Mouse (Mus musculus) gastrocnemius, postnatal 4 days (tissue): ENCODE measurements around the gene Chd3. TPM values are rescaled to one million over a fixed set of nuclear protein-coding genes. Genes with fewer than 3 reads are reported as not detected.

ENCODE experiments used
- DNase-seq, 2 experiments: peaks; one replicate each; pipeline ENCODE4 v3.0.0; 2021 to 2022; ENCODE audit warnings: low spot score in 2 of 2, mixed read lengths in 2 of 2
- long read RNA-seq, 2 experiments: library from polyadenylated mRNA; stranded (forward); transcript quantifications; one replicate each; pipeline ENCODE4 v2.0.0; 2021
- total RNA-seq, 2 experiments: library from RNA; stranded (reverse); gene quantifications; 2 replicates each; pipeline ENCODE4 v1.2.3; 2021

The Chd3 gene
- total RNA-seq: 10 to 100 TPM; 73.0 to 80.8 TPM
- long read RNA-seq, experiment 1, partial matches to known transcripts: 13 of 22 reads
- long read RNA-seq, experiment 1, other reads (novel, unspliced or antisense): 8 of 22 reads
- long read RNA-seq, experiment 2, partial matches to known transcripts: 19 of 28 reads
- long read RNA-seq, experiment 2, other reads (novel, unspliced or antisense): 6 of 28 reads

DNA sequence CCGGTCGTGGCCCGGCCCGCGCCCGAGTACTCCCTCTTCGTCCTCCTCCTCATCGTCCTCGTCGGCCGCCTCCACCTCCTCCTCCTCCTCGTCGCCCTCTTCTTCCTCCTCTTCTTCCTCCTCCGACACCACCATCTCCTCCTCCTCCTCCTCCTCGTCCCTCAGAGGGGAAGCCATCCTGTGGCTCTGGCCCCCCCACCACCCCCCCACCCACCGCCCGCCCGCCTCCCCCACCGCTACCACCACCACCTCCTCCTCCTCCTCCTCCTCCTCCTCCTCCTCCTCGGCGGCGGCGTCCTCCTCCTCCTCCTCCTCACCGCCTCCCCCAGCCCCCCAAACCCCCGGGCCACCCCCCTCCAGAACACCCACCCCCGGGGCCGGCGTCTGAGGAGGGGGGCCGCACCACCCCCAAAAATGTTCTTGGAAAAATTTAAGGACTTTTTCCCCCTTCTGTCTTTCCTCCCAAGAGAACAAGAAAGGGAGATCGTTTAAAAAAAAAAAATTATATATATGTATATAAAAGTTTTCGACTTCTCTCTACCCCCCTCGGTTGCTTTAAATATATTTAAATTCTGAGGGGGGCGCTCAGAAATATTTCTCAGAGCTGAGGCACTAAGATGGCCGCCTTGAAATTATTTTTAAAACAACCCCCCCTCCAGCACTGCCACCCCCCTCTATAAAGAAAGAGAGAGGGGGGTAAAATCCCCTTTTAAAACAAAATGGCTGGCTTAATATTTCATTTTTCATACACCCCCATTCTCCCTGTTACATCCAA is at the start of gene Chd3:
TSS of gene Chd3 (minus strand) at position 192 of the 775 bp plus-strand sequence.
- no peak for DNase-seq

DNA sequence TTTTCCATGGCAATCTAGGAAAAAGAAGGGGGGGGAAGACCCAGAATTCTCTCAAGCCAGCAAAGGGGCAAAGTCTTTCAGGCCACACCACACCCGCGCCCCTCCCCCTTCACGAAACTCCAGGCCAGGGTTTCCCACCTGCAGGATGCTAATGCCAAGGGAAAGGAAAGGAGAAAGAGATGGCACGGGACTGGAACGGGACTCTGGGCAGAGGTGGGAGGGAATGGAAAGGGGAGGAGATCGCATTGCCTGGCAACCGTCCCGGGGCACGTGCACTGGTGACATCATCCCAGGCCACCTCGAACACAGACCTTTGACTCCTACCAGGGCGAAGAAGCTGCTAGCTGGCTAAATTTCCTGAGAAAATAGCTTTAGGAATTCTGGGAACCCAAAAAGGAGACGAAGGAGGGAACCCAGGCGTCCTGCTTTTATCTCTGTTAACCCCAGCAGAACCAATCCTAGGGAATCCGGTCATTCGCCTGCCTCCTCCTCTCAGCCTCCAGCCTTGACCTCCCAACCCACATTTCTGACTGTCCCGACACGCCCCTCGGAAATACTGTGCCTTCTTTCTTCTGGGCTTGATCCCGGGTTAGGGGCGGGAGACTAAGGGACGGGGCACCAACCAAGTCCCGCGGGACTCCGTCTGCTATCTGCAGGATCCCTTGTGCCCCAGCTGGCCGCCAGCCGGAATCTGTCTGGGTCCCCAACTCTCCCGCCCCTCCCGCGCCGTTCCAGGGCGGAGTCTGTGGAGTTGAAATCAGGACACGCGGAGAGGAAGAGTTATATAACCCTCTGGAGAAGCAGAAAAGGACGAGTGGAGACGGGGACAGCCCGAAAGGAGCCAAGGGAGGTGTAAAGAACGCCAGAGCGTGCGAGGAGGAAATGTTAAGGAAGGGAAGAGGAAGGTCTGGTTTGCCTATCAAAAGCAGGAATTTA is 48.5 kb upstream of the Chd3 start:
- peak; percentile 97 to 98 for DNase-seq

DNA sequence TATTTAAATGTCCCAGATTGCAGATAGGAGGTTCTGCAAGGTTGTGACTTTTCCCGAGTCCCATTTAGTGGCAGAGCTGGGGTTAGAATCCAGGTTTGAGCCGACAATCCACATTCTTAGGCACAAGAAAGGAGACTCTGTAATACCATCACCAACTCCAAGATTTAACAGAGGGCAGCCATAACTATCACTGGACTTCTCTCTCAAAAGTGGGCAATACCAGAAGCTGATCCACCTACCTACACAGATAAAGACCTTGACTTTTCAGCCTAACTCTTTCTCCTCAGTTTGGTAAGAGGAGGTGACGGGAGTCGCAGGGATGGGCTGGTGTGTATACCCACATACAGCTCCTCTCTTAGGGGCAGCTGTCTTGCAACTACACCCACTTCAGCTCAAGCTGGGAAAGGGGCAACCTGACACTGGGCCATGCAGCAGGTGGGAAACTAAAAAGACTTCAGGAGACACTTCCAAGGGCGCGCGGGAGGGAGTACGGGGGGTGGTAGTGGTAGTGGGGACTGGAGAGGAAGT is 47.8 kb upstream of the Chd3 start:
- DNase-seq: peak in 1 of 2 experiments; percentile 41

DNA sequence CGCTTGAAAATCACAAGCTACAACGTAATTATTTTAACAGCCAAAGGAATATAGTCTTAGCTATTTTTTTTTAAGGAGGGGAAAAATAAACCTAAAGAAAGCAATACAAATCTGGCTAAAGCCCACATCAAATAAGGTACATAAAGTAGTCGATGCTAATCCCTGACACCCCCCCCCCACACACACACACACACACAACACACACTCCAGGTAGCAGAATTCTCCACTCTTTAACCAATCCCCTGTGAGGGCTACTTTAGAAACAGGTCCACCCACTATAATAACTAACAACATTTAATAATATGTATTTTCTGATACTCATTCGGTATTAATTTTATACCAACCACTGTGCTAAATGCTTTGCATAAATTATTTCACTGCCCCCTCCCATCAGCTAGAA is 47.3 kb upstream of the Chd3 start:
- no peak for DNase-seq

DNA sequence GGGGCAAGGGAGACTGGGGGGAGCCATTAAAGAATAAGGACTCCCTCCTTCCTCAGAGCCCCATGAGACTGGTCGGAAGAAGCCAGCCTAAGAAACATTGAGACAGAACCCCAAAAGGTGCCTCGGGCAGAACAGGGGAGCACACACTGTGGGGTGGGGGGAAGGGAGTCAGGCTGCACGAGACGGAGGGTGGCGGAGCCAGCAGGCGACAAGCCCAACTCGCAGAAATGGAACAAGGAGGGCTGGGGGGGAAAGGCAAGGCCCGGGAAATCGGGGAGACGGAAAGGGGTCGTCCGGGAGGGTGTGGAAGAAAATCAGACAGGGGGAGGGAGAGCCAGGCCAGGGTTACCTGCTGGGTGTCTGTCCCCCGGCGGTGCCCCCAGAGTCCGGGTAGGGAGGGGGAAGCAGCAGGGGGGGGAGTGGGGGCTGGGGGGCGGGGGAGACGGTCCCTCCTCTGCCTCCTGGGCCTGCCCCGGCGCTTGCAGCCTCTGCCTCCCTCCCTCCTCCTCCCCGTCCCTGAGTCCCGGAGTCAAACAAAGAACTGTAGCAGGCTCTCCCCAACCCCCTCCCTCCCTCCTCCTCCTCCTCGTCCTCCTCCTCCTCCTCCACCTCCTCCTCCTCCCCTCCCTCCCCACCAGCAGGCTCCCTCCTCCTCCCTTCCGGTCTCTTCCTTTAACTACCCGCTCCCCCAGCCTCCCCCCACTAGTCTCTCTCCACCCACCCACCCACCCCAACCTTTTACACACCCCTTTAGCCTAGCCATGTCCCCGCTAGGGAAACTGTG is 46.7 kb upstream of the Chd3 start:
- DNase-seq: peak in 1 of 2 experiments; percentile 66

DNA sequence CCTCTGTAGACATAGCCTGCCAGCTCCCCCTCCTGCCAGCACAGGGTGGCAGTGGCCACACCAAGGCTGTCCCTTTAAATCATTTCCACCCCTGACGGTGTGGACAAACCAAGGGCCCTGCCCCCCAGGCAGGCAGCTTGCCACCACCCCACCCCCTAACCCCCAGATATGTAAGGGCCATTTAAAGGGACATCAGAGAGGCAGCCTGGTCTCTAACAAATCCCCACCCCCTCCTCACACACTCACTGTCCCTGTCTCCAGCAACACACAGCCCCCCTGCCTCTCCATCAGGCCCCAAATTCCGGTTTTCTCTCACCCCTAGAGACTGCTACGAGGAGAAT is 46.1 kb upstream of the Chd3 start:
- peak in 1 of 2 experiments; percentile 68 for DNase-seq

DNA sequence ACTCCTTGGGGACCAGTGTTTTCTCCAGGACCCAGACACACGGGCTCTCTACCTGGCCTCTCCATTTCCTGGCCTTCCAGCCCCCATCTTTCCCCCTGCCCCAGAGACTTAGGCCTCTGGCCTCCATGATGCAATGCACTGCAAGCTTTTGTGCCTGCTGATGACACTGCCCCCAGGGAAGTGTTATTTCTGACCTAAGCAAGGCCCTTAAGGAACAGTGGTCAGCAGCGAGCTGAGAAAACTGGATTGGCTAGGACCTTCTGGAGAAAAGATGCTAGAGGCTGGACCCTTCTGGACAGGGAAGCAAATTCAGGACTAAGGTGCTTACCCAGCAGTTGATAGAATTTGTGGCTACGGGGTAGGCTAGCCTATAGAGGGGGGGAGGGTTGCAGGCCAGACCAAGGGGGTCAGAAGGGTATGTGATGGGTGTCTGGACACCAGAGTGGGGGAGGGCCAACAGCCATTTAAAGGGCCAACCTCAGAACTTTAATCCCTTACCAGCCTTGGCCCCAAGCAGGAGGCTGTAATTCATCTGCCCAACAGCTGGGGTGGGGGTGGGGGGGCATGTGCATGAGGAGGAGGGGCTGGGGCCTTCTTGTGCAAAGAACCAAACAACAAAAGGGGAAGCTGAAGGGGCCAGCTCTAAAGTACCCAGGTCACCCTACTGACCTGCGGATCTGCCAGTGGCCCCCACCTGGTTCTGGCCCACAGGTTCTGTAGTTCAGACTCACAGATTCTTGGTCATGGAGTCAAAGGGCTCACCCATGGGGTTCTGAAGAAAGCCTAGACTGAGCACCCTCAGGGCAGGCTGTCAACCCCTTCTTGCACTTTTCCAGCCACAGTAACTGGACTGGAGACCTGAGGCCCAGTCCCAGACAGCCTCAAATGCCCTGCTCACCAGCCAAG is 45.5 kb upstream of the Chd3 start:
- no peak for DNase-seq

DNA sequence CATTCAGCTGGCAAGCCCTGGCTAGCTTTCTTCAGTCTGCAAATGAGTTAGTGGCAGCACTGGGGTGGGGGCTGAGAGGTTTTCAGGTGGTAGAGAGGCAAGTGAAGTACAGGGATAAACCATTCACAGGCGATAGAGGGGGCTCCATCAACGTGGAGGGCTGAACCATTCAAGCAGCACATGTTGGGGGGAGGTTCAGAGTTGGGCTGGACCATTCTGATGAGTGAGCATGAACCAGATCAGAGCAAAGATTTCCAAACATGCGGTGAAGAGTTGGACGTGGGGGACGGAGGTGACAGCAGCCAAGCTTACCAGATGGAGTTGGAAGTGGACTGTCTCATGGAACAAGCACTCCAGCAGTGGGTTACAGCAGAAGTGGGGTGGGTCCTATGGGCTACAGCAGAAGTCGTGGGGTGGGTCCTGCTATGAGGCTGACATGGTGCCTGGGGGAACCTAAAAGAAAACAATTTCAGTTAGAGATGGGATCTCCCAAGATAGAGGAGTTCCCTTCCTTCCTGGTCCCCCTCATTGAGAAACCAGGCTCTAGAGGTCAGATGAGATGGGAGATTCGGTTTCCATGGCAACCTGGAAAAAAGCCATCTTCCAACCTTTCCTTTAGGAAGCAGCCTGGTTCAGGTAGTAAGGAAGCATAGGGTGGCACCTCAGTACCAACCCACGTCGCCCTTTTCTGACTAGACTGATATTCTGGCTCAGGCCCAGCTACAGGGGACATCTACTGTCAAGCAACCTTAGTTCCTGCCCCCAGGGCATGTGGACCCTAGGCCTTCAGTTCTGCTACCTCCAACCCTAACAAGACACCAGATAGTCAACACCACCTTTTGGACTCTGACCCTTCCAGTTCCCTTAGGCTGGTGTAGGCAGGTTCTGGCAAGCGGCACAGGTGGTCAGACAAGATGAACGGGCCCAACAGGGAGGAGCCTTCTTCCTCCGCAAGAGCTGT is 44.3 kb upstream of the Chd3 start, which contains the start of gene Kdm6b:
TSS of gene Kdm6b (minus strand) at position 455 of the 961 bp plus-strand sequence.
- no peak for DNase-seq

DNA sequence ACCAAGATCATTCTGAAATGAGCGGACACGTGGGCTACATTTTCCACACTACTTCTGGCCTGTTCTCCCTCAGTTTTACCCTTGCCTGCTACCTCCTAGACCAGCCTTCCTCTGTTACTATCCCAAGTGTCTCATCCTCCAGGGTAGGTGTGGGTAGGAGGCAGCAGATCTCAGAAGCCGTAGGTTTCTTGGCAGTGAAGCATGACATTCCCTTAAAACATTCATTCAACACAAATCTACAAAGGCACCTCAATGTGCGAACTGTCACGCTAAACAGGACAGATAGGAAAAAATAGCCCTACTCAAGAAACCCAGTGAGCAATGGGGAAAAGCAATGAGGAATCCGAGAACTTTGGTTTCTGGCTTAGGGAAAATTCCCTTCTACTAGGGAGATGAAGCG is 43.3 kb upstream of the Chd3 start:
- no peak for DNase-seq

DNA sequence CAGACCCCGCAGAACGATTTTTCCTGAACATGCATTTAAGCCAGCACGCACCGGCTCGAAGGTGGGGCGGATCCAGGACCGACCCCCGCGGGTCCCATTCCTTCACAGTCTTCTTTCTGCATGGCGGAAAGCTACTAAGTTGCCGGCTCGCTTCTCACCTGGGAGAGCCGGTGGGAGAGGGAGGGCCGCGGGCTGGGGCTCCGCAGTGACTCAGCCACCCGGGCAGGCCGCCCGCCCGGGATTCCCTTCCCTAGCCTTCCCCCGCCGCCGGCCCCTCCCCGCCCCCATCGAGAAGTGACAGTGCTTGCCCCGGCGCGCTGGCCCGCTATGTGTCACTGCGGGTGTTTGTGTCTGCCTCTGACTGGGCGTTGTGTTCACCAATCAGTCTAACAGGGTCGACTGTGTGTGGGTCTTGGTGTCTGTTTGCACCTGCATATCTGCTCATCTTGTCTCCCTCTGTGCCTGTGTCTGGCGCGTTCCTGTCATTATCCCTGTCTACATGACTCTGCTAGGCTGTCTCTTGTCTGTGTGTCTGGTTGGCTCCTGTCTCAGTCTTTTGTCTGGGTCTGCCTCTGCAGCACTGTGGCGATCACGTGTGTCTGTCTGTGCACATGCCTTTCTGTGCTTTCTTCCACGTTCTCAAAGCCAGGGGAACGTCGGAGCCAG is 42.5 kb upstream of the Chd3 start:
- DNase-seq: peak; percentile 67 to 82

DNA sequence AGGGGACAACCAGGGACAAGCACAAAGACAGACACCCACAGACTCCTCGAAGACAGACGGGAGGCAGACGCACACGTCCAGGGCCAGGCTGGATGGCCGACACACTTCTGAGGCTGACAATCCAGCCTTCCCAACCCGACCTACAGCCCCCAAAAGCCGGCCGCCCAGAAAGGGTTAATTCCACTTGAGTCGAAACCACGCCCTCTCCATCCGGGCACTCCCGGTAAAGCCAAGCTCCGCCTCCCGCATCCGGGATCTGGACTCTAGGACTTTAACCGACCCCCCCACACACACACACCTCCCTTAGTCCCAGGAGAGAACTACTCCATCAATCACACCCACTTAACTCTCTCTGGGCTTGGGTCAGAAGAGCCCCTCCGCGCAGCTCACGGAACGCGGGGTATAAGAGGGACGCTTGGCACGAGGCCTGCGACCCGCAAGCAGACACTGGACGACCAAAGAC is 41.9 kb upstream of the Chd3 start:
- DNase-seq: peak; percentile 92 to 98

DNA sequence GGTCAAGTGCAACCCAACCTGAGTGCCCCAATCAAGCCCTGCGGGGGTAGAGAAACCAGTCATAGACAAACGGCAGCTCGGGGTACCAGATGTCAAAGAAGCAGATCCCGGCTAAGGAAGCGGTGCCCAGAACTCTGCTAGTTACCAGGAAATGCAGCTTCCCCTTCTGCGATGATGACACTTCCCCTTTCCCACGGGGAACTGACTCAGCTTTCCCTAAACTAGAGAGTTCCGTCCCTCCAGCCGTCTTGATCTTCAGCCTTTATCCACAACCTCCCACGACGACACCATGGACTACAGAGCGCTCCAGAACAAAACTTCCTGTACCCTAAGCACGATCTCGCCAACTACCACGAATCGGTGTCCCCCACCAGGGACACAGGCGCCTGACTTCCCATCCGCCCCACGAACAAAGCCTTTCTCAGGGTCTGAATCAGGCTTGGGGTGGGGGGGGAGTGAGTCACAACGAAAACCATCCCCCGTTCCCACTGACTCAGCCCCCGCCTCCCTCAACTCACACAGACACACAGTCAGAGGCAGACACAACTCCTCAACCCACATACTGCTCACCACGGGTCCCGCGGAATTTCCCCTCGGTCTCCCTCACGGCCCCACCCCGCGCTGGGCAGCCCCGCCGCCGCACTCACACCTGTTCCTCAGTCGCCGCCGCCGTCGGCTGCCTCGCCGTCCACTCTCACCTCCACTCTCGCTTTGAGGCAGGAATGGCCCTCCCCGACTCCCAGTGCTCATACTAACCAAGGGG is 41.3 kb upstream of the Chd3 start:
- DNase-seq: peak; percentile 51 to 66

DNA sequence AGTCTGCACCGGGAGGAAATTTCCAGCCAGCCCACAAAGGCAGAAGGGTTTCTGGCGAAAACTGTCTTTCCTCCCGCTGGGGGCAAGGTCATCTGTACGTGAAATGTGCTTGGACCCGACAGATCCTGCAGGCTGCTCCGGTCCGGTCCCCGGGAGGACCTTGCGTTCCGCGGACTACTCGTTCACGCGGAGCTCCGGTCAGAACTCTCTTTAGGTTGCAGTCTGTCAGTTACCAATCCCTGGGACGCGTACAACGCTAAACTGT is 40.8 kb upstream of the Chd3 start:
- no peak for DNase-seq

DNA sequence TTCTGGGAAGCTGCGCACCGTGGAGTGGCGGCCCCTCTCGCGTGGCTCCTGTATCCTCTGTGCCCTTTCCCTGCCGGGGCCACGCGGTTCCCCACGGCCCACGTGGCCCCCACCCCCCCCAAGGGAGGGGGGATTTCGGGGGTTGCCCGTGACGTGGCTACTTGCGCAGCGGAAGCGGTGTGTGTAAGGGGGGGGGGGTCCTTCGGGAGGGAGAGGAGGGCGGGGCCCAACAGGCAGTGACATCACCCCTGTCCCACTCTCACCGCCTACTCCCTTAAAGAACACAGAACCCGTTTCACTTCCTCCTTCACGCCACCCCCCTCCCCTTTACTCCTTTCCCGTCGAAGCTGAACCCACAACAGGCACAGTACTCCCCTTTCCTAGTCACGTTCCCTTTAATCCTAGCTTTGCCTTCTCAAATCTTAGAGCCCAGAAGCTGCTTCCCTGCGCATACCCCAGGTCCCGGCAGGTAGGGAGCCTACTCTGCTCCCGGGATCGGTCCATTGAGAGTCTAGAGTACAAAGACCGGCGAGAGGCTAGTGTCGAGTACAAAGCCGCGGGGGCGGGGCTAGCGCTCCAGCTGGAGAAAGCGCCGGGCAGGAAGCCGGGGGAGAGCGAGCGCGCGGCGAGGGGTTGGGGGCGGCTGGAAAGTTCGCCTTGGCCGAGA is 40.3 kb upstream of the Chd3 start:
- peak; percentile 72 to 88 for DNase-seq

DNA sequence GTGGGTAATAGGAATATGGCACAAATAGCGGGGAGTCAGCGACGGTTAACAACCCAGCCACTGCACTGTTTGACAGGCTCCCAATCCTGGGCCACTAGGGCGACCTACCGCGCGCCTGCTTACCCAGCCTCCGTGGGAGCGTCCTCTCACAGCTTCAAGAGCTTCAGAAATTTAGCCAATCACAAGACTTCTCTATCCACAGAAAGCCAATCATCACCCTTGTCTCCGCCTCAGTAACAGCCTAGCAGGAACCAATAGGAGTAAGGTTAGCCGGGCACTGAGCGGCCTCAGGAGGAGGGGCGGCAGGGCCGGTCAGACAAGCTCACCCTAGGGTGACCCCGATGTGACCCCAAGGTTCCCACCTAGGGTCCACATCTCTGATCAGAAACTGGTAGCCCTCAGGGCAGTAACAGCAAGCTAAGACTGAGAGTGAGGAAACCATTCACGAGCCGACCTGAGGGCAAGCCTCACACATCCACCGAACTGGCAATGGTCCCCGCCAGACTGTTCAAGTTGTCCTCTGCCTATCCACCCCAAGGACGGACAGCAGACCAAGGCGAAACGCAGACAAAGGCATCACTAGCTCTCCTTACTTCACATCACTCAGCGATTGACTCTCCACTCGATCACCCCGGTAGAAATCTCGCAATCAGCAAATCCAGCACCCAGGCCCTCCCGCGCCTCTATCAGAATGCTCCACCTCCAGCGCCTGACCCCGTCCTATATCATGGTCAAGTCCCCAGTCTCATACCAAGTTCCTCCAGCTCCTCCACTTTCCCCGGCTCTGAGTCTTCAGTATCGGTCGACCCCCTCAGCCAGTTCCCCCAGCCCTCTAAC is 39.6 kb upstream of the Chd3 start:
- peak; percentile 46 to 74 for DNase-seq

DNA sequence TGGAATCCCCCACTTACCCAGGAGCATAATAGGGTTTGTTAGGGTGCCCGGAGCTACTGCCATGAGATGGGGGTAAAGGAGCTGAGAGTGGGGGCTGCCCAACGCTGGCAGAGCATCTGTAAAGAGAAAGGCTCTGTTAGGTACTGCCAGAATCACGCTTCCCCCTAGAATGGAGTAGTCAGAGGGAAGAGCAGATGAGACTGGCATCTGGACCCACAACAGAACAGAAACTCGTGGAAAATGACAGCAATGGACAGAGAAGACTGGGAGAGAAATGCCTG is 38.5 kb upstream of the Chd3 start:
- DNase-seq: no peak
